Mouse (Mus musculus) neural tube, embryonic 14.5 days (tissue): ENCODE measurements at regions not wholly inside any gene's neighbourhood (a gene's known extent, or its start where the extent isn't known, plus 50 kb on each side); places are given as distances from the start of the nearest gene placed in this dataset.
A peak's percentile ranks its signal among the peaks of the same experiment; 100 is the strongest.

ENCODE experiments used
- ATAC-seq: fragments of 200-750 bp; cut with Nextera tagmentation; 2 replicates; pipeline ENCODE4 v1.8.0; 2017; ENCODE audit warnings: low read depth, mild to moderate bottlenecking, moderate TSS enrichment, moderate library complexity
- H3K27ac ChIP-seq: fragments of 300-500 bp; sonication (generic); 2 replicates; pipeline ENCODE4 v1.5.1; 2014; ENCODE audit warnings: low read depth, mild to moderate bottlenecking, control low read depth, low read length, moderate library complexity, mixed read lengths
- H3K27me3 ChIP-seq: fragments of 300-500 bp; sonication (generic); 2 replicates; pipeline ENCODE4 v1.6.1; 2014; ENCODE audit warnings: low read length; ENCODE audit not compliant: control insufficient read depth, insufficient read depth
- H3K36me3 ChIP-seq: fragments of 300-500 bp; sonication (generic); 2 replicates; pipeline ENCODE4 v1.6.1; 2014; ENCODE audit warnings: low read length, mixed read lengths; ENCODE audit not compliant: control insufficient read depth, insufficient read depth
- H3K4me1 ChIP-seq: fragments of 300-500 bp; sonication (generic); 2 replicates; pipeline ENCODE4 v1.6.1; 2014; ENCODE audit warnings: low read length; ENCODE audit not compliant: control insufficient read depth, insufficient read depth
- H3K4me2 ChIP-seq: fragments of 300-500 bp; sonication (generic); 2 replicates; pipeline ENCODE4 v1.6.1; 2014; ENCODE audit warnings: mild to moderate bottlenecking, low read depth, low read length, control low read depth
- H3K4me3 ChIP-seq: fragments of 300-500 bp; sonication (generic); 2 replicates; pipeline ENCODE4 v1.5.1; 2014; ENCODE audit warnings: low read depth, low read length, control low read depth, mixed read lengths
- H3K9ac ChIP-seq: fragments of 300-500 bp; sonication (generic); replicated peaks from 2 replicates; pipeline ENCODE4 v1.6.1; 2014; ENCODE audit warnings: low read depth, mild to moderate bottlenecking, control low read depth, low read length, mixed read lengths
- H3K9me3 ChIP-seq: fragments of 300-500 bp; sonication (generic); 2 replicates; pipeline ENCODE4 v1.6.1; 2016; ENCODE audit warnings: low read length; ENCODE audit not compliant: control insufficient read depth
- WGBS: fragments of 180-500 bp; shearing (Covaris S2); extraction: QIAGEN DNeasy Blood & Tissue Kit; methylation state at CpG from one replicate; pipeline ENCODE4 v1.1.7; 2014; 5-methylcytosine and 5-hydroxymethylcytosine counted together

DNA sequence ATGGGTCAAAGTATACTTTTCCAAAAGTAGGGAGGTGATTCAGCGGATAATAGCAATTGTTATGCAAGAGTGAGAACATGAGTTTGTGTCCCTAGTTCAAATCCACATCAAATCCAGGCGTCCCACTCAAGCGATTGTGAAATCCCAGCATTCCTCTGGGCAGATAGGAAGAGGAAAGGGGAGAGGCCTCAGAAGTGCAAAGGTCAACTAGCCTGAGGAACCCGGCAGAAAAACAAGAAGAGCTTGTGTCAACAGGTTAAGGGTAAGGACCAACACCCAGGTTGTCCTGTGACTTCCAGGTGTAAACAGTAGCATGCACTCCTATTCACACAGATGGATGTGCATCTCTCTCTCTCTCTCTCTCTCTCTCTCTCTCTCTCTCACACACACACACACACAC lies 127.5 kb downstream of the Rybp start:
- H3K4me1 ChIP-seq = peaks cover 16% of the 10 kb centered on the region; the same call in 1 of the 2 replicates
- H3K9ac ChIP-seq = no peak overlapping the region
- no peak for ATAC-seq
- no peak overlapping the region for H3K4me2 ChIP-seq
- H3K27me3 ChIP-seq = no peaks in the 10 kb centered on the region
- no peaks in the 10 kb centered on the region for H3K9me3 ChIP-seq
- no peak overlapping the region for H3K4me3 ChIP-seq
- 77% methylated on average over 4 of the region's 4 CpGs for WGBS
- no peaks in the 10 kb centered on the region for H3K36me3 ChIP-seq
- no peak overlapping the region for H3K27ac ChIP-seq

DNA sequence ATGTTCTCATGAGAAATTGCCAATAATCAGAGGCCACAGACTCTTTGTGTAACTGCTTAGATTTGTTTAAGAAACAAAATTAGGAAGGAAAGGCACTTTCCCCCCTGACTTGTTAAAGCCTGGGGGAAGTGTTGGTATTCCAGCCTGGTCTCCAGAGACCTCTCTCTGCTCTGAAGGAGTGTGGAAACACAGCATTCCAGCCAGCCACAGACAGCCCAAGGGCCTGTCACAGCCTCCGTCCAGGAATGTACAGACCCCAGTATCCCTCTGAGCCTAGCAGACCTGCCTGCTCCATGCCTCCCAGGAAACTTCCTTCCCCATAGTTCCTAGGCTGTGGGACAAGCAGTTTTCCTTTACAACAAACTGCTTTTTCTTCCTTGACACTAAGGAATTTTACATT lies 128.0 kb downstream of the Rybp start:
- no peaks in the 10 kb centered on the region for H3K36me3 ChIP-seq
- no peaks in the 10 kb centered on the region for H3K9me3 ChIP-seq
- ATAC-seq = no peak
- peaks cover 16% of the 10 kb centered on the region; the same call in 1 of the 2 replicates for H3K4me1 ChIP-seq
- 67% methylated on average over 1 of the region's 1 CpGs for WGBS
- 0 out of 2 replicates have a peak overlapping the region, but pooled peaks have one; percentile 39 for H3K27ac ChIP-seq
- H3K9ac ChIP-seq = no peak overlapping the region
- no peak overlapping the region for H3K4me3 ChIP-seq
- no peaks in the 10 kb centered on the region for H3K27me3 ChIP-seq
- no peak overlapping the region for H3K4me2 ChIP-seq

- peak; percentile 83 for ATAC-seq
- WGBS = 20% methylated on average over 7 of the region's 7 CpGs
- no peak overlapping the region for H3K4me2 ChIP-seq
These were observed 130.0 kb downstream of the Rybp start for GRCm38 (mm10) chr6:100157288-100157687.

GRCm38 (mm10) chr6:100156163-100156562 lies 131.1 kb downstream of the Rybp start:
- 51% methylated on average over 4 of the region's 4 CpGs for WGBS
- 0 out of 2 replicates have a peak, but pooled peaks cover 8% of the 10 kb centered on the region for H3K4me1 ChIP-seq
- H3K4me2 ChIP-seq = no peak overlapping the region
- H3K9me3 ChIP-seq = no peaks in the 10 kb centered on the region
- peak; percentile 42; the same call in 1 of the 2 replicates for ATAC-seq
- H3K27ac ChIP-seq = no peak overlapping the region
- H3K9ac ChIP-seq = no peak overlapping the region
- no peak overlapping the region for H3K4me3 ChIP-seq
- H3K36me3 ChIP-seq = no peaks in the 10 kb centered on the region
- H3K27me3 ChIP-seq = no peaks in the 10 kb centered on the region

More at GRCm38 (mm10) chr6:100157288-100157687, 130.0 kb downstream of the Rybp start:
- no peak overlapping the region for H3K27ac ChIP-seq
- no peak overlapping the region for H3K9ac ChIP-seq
- H3K4me3 ChIP-seq = no peak overlapping the region
- H3K27me3 ChIP-seq = no peaks in the 10 kb centered on the region
- no peaks in the 10 kb centered on the region for H3K36me3 ChIP-seq
- H3K9me3 ChIP-seq = no peaks in the 10 kb centered on the region
- H3K4me1 ChIP-seq = 0 out of 2 replicates have a peak, but pooled peaks cover 8% of the 10 kb centered on the region

DNA sequence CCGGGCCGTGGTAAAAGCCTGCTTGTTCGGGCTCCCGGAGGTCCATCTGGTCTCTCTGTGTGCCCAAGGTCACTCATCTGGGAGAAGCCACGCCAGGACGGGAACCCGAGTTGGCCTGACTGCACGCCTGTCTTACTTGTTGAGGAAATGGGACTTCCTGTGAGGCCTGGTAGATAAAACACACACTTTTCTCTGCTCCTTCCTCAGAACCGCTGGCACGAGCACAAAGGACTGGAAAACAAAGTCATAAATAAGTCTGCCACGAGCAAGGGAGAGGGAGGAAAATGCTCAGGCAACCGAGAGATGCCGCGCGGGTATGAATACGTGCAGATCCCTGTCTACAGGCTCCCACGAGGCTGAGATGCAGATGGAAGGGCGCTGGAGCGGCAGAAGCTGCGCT lies 131.6 kb downstream of the Rybp start:
- no peak overlapping the region for H3K4me3 ChIP-seq
- no peaks in the 10 kb centered on the region for H3K36me3 ChIP-seq
- H3K27me3 ChIP-seq = no peaks in the 10 kb centered on the region
- H3K4me2 ChIP-seq = no peak overlapping the region; the same call in 1 of the 2 replicates
- no peaks in the 10 kb centered on the region for H3K9me3 ChIP-seq
- H3K9ac ChIP-seq = no peak overlapping the region
- 0 out of 2 replicates have a peak overlapping the region, but pooled peaks have one; percentile 6 for H3K27ac ChIP-seq
- WGBS = 9% methylated on average over 20 of the region's 20 CpGs
- 0 out of 2 replicates have a peak, but pooled peaks cover 8% of the 10 kb centered on the region for H3K4me1 ChIP-seq
- ATAC-seq = peak; percentile 47; the same call in 1 of the 2 replicates

- 96% methylated on average over 1 of the region's 1 CpGs for WGBS
- ATAC-seq = no peak
These were observed 135.8 kb downstream of the Rybp start for GRCm38 (mm10) chr6:100151447-100151846.

GRCm38 (mm10) chr6:100150703-100151208 lies 136.5 kb downstream of the Rybp start:
- no peak overlapping the region for H3K9ac ChIP-seq
- no peak for ATAC-seq
- WGBS = 75% methylated on average over 6 of the region's 6 CpGs
- 0 out of 2 replicates have a peak, but pooled peaks cover 5% of the 10 kb centered on the region for H3K27me3 ChIP-seq
- no peak overlapping the region for H3K27ac ChIP-seq
- no peak overlapping the region for H3K4me3 ChIP-seq
- no peaks in the 10 kb centered on the region for H3K36me3 ChIP-seq
- 0 out of 2 replicates have a peak, but pooled peaks cover 3% of the 10 kb centered on the region for H3K4me1 ChIP-seq
- H3K4me2 ChIP-seq = no peak overlapping the region
- no peaks in the 10 kb centered on the region for H3K9me3 ChIP-seq

More at GRCm38 (mm10) chr6:100151447-100151846, 135.8 kb downstream of the Rybp start:
- Histone ChIP-seq H3K4me2 (no peak overlapping the region), H3K27ac (no peak overlapping the region), H3K4me3 (no peak overlapping the region), H3K4me1 (0 out of 2 replicates have a peak, but pooled peaks cover 6% of the 10 kb centered on the region), H3K9ac (no peak overlapping the region), H3K27me3 (0 out of 2 replicates have a peak, but pooled peaks cover 3% of the 10 kb centered on the region), H3K9me3 (no peaks in the 10 kb centered on the region), H3K36me3 (no peaks in the 10 kb centered on the region)

GRCm38 (mm10) chr6:100149458-100149852 lies 137.8 kb downstream of the Rybp start:
- Histone ChIP-seq H3K27ac (no peak overlapping the region), H3K4me3 (no peak overlapping the region), H3K4me1 (0 out of 2 replicates have a peak, but pooled peaks cover 1% of the 10 kb centered on the region), H3K36me3 (no peaks in the 10 kb centered on the region), H3K9ac (no peak overlapping the region), H3K4me2 (no peak overlapping the region), H3K27me3 (0 out of 2 replicates have a peak, but pooled peaks cover 5% of the 10 kb centered on the region), H3K9me3 (no peaks in the 10 kb centered on the region)
- no peak for ATAC-seq
- 85% methylated on average over 5 of the region's 5 CpGs for WGBS

- Histone ChIP-seq H3K27ac (no peak overlapping the region), H3K4me3 (no peak overlapping the region), H3K4me2 (no peak overlapping the region), H3K27me3 (0 out of 2 replicates have a peak, but pooled peaks cover 5% of the 10 kb centered on the region), H3K9me3 (no peaks in the 10 kb centered on the region), H3K4me1 (peaks cover 6% of the 10 kb centered on the region), H3K9ac (no peak overlapping the region), H3K36me3 (no peaks in the 10 kb centered on the region)
- ATAC-seq = no peak
- 86% methylated on average over 4 of the region's 4 CpGs for WGBS
These were observed 138.4 kb downstream of the Rybp start for GRCm38 (mm10) chr6:100148751-100149457.
